Mouse (Mus musculus) hindbrain, embryonic 16.5 days (tissue): ENCODE data around the gene Cipc. TPM values are rescaled to one million over a fixed set of nuclear protein-coding genes. Genes with fewer than 3 reads are reported as not detected.

Source experiments
- ATAC-seq: fragments of 200-750 bp; cut with Nextera tagmentation; 2 replicates; pipeline ENCODE4 v1.8.0; 2017; ENCODE audit warnings: moderate TSS enrichment, moderate library complexity
- H3K27ac ChIP-seq: fragments of 300-500 bp; sonication (generic); 2 replicates; pipeline ENCODE4 v1.5.1; 2014; ENCODE audit warnings: low read depth, mild to moderate bottlenecking, control low read depth, low read length, moderate library complexity
- H3K27me3 ChIP-seq: fragments of 300-500 bp; sonication (generic); replicated peaks from 2 replicates; pipeline ENCODE4 v1.6.1; 2014; ENCODE audit warnings: low read length; ENCODE audit not compliant: control insufficient read depth, insufficient read depth
- H3K36me3 ChIP-seq: fragments of 300-500 bp; sonication (generic); 2 replicates; pipeline ENCODE4 v1.6.1; 2014; ENCODE audit warnings: mild to moderate bottlenecking, low read length, moderate library complexity, mixed read lengths; ENCODE audit not compliant: control insufficient read depth, insufficient read depth
- H3K4me1 ChIP-seq: fragments of 300-500 bp; sonication (generic); 2 replicates; pipeline ENCODE4 v1.6.1; 2014; ENCODE audit warnings: low read depth, low read length; ENCODE audit not compliant: control insufficient read depth, insufficient read depth
- H3K4me2 ChIP-seq: fragments of 300-500 bp; sonication (generic); 2 replicates; pipeline ENCODE4 v1.6.1; 2014; ENCODE audit warnings: mild to moderate bottlenecking, low read length, control low read depth, moderate library complexity
- H3K4me3 ChIP-seq: fragments of 300-500 bp; sonication (generic); 2 replicates; pipeline ENCODE4 v1.5.1; 2014; ENCODE audit warnings: mild to moderate bottlenecking, low read length, control low read depth, moderate library complexity
- H3K9ac ChIP-seq: fragments of 300-500 bp; sonication (generic); 2 replicates; pipeline ENCODE4 v1.6.1; 2014; ENCODE audit warnings: low read depth, mild to moderate bottlenecking, control low read depth, low read length, moderate library complexity
- H3K9me3 ChIP-seq: fragments of 300-500 bp; sonication (generic); 2 replicates; pipeline ENCODE4 v1.6.1; 2014; ENCODE audit warnings: mild to moderate bottlenecking, low read length, moderate library complexity; ENCODE audit not compliant: control insufficient read depth
- WGBS: fragments of 180-500 bp; shearing (Covaris S2); extraction: QIAGEN DNeasy Blood & Tissue Kit; methylation state at CpG from one replicate; pipeline ENCODE4 v1.1.7; 2014; 5-methylcytosine and 5-hydroxymethylcytosine counted together
- polyA plus RNA-seq: library from polyadenylated mRNA; unstranded; fragments of >200 nt; fragmentation: Nextera tagmentation; extraction: Ambion mirVana; gene quantifications from 2 replicates; pipeline ENCODE4 v1.2.1, GENCODE M21; 2015

Gene Cipc
- 43.4 and 49.0 TPM in 2 replicates for polyA plus RNA-seq

DNA sequence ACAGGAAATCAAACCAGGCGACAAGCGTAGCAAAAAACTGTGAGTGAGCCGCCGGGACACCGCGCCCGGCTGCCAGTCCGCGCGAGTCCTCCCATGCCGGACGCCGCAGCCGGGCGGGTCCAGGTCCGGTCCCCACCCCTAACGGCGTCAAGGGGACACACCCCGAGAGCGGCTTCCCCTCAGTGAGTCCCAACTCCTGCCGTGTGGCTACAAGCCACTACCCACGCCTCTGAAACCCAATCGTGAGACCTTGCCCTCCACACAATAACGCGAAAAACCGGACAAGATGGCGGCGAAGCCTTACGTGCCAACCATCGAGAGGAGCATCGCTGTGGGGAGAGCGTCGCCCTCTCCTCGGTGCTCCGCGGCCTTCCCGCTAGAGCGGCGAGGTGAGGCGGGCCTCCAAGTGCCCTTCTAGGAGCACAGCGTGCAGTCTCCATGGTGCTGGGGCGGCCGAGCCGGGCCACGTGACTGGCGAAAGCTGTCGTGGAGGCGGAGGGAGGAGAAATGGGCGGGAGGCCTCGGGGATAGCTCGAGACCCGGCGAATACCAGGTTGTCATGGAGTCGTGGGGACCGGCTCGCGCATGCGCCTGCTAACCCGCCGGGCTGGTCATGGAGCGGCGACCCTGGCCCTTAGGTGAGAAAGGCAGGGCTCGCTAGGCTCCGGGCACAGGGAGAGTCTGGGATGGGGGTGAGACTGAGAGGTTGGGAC lies at the start of gene Cipc:
Cipc (plus strand) TSS at position 182 of the 713 bp plus-strand sequence.
- peak within 1 kb of the TSS; percentile 92 for H3K9ac ChIP-seq
- ATAC-seq = peak; percentile 98
- no peaks in the 10 kb centered on the region for H3K36me3 ChIP-seq
- H3K27me3 ChIP-seq = no peaks in the 10 kb centered on the region
- H3K4me3 ChIP-seq = peak within 1 kb of the TSS; percentile 66
- H3K9me3 ChIP-seq = no peaks in the 10 kb centered on the region
- H3K27ac ChIP-seq = peak within 1 kb of the TSS; percentile 99
- H3K4me2 ChIP-seq = peak within 1 kb of the TSS; percentile 88
- H3K4me1 ChIP-seq = peaks cover 40% of the 10 kb centered on the region
- under 1% methylated on average over 64 of the region's 64 CpGs for WGBS

DNA sequence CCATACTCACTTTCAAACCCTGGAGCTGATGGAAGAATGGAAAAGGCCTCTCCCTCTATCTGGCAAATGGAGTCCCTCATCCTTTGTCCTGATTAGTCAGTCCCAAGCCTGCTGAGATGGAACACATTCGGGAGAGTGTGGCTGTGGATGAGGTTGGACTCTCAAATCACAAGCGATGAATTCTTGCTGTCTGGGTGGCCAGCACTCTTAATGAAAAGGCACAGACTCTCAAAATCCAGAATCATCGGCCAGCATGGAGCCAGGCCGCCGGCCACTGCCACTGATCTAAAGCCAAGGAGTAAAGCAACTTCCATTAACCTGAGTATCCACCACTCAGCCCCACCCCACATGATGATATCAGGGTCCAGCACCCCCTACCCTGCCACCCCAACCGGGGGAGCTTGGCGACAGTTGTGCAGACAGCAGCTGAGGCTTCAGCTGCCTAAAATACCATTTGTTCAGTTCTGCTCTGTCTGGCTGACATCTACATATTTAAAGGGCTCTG lies 49.0 kb upstream of the Cipc start:
- peak overlapping the region; percentile 56 for H3K9ac ChIP-seq
- no peaks in the 10 kb centered on the region for H3K36me3 ChIP-seq
- H3K27me3 ChIP-seq = no peaks in the 10 kb centered on the region
- H3K9me3 ChIP-seq = no peaks in the 10 kb centered on the region
- H3K4me1 ChIP-seq = peaks cover 59% of the 10 kb centered on the region
- H3K27ac ChIP-seq = peak overlapping the region; percentile 94
- no peak for ATAC-seq
- 26% methylated on average over 7 of the region's 7 CpGs for WGBS
- H3K4me2 ChIP-seq = peak overlapping the region; percentile 69
- H3K4me3 ChIP-seq = no peak overlapping the region

DNA sequence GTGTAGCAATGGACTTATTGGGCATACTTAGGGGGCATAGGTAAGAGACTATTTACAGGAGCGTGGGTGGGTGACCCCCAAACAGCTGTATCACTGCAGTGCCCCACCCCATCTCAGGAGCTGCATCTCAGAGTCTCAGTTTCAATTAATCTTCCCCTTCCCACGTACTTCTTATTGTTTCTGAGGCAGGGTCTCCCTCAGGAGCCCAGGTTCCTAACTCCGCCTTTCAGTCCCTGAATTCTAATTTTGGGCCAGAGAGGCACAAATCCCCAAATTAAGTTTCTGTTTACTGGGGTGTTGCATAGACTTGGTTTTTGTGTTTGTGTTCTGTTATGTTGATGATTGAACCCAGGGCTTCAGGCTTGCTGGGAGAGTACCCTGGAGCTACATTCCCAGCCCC lies 48.4 kb upstream of the Cipc start:
- no peak for ATAC-seq
- Histone ChIP-seq H3K4me2 (no peak overlapping the region), H3K4me3 (no peak overlapping the region), H3K27ac (peak overlapping the region; percentile 94), H3K4me1 (peaks cover 53% of the 10 kb centered on the region), H3K36me3 (no peaks in the 10 kb centered on the region), H3K9ac (peak overlapping the region; percentile 56), H3K27me3 (no peaks in the 10 kb centered on the region), H3K9me3 (no peaks in the 10 kb centered on the region)
- whole genome bisulfite sequencing = 48% methylated on average over 3 of the region's 3 CpGs

DNA sequence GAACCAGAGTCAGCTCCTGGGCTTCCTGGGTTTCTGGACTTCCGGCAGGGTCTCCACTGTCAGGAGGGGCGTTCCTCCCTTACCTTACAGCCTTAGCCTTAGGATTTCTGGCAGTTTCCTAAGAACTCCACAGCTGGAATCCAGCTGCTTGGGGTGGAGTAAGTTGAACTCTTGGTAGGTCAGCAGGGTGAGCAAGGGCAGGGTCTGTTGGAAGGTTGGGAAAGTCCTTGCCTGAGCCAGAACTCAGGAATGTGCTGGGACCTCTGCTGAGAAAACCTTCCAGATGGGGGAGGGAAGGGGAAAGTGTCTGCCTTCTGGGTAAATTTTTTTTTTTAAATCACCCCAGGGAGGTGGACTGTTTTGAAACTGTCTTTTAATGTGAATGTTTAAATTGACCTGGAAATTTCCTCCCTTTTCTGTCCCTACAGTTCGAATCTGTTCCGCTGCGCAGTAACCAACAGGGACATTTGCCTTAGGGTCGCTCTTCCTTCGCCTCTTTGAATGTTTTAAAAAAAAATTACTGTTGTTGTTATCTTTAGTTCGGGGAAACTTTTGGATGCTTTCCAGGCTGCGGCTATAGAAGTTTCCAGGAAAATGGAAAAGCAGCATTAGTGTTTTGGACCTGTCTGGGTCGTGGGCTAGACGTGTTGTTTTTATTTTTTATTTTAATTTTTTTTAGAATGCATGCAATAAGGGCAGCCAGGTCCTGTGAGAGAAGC lies 47.2 kb upstream of the Cipc start:
- Histone ChIP-seq H3K36me3 (no peaks in the 10 kb centered on the region), H3K9ac (no peak overlapping the region), H3K27me3 (no peaks in the 10 kb centered on the region), H3K9me3 (no peaks in the 10 kb centered on the region), H3K4me3 (no peak overlapping the region), H3K27ac (peak overlapping the region; percentile 13; the same call in 1 of the 2 replicates), H3K4me2 (no peak overlapping the region), H3K4me1 (peaks cover 47% of the 10 kb centered on the region)
- ATAC-seq = no peak
- WGBS = 52% methylated on average over 11 of the region's 11 CpGs

DNA sequence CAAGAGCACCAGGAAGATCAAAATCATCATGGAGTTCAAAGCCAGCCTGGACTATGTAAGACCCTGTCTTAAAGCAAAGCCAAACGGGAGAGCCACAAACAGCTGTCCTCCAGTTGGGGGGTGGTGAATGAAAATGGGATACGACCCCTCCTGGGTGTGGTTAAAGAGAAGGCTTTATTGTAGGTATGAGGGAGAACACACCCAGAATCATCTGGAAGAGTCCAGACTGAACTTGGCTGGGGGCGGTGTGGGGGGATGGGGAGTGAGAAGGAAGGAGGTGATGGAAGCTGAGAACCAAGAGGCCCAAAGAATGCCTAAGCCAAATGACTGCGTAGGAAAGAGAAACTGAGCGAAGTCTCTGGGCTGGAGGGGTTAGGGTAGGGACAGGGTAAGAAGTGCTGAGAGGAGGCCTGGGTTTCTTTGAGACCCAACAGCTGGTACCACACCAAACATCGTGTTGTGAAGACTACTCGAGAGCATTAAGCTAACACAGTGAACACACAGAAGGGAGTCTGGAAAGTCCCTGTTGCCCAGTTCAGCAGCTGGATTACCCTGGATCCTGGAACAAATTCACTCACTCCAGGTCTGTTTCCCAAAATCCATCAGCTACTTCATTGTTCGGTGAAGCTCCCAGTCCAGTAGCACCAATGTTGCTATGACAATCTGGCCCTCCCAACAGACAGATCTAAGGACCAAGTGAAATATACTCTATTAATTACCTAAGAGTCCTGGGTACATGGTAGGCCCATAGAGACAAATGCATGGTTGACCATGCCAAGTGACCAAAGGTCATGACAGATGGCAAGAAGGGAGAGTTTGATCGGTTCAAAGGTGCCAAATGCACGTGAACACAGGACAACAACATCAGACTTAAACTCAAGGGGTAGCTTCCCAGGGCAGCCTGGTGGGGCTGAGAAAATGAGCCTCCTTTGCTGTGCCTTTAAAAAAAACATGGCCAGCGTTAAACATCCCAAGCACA lies 42.7 kb upstream of the Cipc start:
- peaks cover 12% of the 10 kb centered on the region for H3K4me1 ChIP-seq
- H3K27ac ChIP-seq = no peak overlapping the region
- WGBS = 80% methylated on average over 11 of the region's 11 CpGs
- no peak overlapping the region for H3K4me2 ChIP-seq
- no peak for ATAC-seq
- H3K9me3 ChIP-seq = no peaks in the 10 kb centered on the region
- H3K4me3 ChIP-seq = no peak overlapping the region
- H3K9ac ChIP-seq = no peak overlapping the region
- no peaks in the 10 kb centered on the region for H3K36me3 ChIP-seq
- H3K27me3 ChIP-seq = no peaks in the 10 kb centered on the region

DNA sequence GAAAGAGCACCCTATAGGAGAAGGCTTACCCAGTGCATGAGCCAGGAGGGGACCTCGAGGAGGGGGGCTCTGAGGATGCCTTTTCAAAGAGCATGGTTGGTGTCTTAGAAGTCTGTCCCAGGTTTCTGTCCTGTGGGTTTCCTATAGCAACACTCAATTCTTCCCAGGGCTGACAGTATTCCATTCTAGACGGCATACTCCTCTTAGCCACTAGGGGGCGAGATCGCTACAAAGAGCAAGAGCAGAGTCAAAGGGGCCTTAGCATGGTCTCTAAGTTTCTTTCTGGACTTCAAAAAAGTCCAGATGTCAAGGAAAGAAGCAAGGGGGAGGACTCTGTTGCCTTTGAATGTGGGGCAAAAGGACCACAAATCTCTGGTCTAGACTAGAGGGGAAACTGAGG lies 41.6 kb upstream of the Cipc start:
- H3K27ac ChIP-seq = no peak overlapping the region
- H3K4me1 ChIP-seq = peaks cover 3% of the 10 kb centered on the region
- H3K4me3 ChIP-seq = no peak overlapping the region
- no peaks in the 10 kb centered on the region for H3K9me3 ChIP-seq
- 0 out of 2 replicates have a peak, but pooled peaks have one; percentile 25 for ATAC-seq
- H3K36me3 ChIP-seq = no peaks in the 10 kb centered on the region
- no peaks in the 10 kb centered on the region for H3K27me3 ChIP-seq
- WGBS = 13% methylated on average over 4 of the region's 4 CpGs
- H3K9ac ChIP-seq = no peak overlapping the region
- H3K4me2 ChIP-seq = no peak overlapping the region

DNA sequence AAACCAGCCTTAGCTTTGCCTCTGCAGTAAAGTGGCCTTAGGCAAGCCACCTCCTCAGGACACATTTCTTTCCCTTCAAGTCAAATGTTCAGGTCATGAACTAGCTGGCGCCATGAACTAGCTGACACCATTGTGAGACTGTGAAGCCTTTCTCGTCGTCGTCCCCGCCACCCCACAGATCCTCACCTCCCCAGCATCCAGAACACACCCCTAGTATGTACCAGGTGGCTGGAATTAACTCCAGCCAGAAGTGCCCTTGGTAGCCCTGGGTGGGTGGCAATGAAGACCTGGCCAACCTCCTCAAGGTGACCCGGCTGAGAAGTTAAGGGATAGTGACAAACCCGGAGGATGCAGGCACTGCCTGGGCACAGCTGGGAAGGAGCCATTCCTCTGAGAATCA lies 41.0 kb upstream of the Cipc start:
- 72% methylated on average over 7 of the region's 7 CpGs for WGBS
- H3K4me2 ChIP-seq = no peak overlapping the region
- H3K9ac ChIP-seq = no peak overlapping the region
- no peak for ATAC-seq
- H3K27me3 ChIP-seq = no peaks in the 10 kb centered on the region
- H3K4me1 ChIP-seq = peaks cover 3% of the 10 kb centered on the region
- H3K27ac ChIP-seq = no peak overlapping the region
- no peaks in the 10 kb centered on the region for H3K36me3 ChIP-seq
- no peak overlapping the region for H3K4me3 ChIP-seq
- no peaks in the 10 kb centered on the region for H3K9me3 ChIP-seq

DNA sequence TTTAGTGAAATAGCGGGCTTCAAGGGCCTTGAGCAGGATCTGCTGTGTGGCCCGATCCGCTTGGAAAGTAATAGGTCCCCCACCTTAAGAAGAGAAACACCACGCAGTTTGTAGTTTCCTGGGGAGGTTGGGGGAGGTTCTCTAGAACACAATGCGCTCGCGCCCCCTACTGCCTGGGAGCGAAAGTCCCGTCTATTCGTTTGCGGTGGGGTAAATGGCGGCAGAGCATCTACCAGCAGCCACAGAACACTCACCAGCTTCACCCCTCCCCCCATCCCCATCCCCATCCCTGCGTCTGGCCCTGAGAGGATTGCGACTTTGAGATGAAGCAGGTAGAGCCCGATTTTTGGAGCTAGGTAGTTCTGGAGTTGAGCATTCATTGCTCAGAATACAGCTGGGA lies 40.4 kb upstream of the Cipc start:
- no peak overlapping the region for H3K9ac ChIP-seq
- H3K4me3 ChIP-seq = no peak overlapping the region
- H3K4me1 ChIP-seq = peaks cover 6% of the 10 kb centered on the region
- ATAC-seq = 0 out of 2 replicates have a peak, but pooled peaks have one; percentile 13
- no peaks in the 10 kb centered on the region for H3K9me3 ChIP-seq
- H3K27me3 ChIP-seq = no peaks in the 10 kb centered on the region
- H3K4me2 ChIP-seq = no peak overlapping the region
- H3K27ac ChIP-seq = no peak overlapping the region
- 4% methylated on average over 15 of the region's 15 CpGs for WGBS
- no peaks in the 10 kb centered on the region for H3K36me3 ChIP-seq
